Mouse (Mus musculus): ENCODE results near the gene Vwa3b.

DNA sequence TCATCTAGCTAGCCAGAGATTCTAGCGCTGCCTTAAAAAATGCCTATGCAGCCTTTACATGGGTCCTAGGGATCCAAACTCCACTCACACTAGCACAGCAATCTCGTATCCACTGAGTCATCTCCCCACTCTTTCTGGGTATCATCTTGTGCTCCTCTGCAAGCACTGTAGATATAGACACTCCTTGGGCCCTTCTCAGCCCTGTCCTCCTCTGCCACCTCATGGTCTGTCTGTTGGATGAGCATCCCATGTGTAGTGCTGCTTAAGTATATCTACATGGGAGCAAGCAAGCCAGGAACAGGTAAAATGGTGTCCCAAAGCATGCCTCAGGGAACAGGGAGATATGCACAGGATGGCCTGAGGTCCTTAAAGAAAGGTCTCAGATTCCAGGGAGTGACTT, 151.5 kb downstream of the Vwa3b start:
- TF ChIP-seq CTCF (IDR thresholded peaks at IDR 0.05; ENCODE audit: low read depth, low read length) (no peak), POLR2A (IDR thresholded peaks at IDR 0.05; ENCODE audit: extremely low read depth, insufficient read depth, low read length) (no peak)

Data from liver, adult 2 months (tissue).